Mouse (Mus musculus) MEL (cell line): ENCODE data around the gene Npcd. TPM values are rescaled to one million over a fixed set of nuclear protein-coding genes. Genes with fewer than 3 reads are reported as not detected.

Source experiments
- DNase-seq: peaks from one replicate; pipeline ENCODE4 v3.0.0; 2011; ENCODE audit warnings: low read depth, low spot score
- H3K27ac ChIP-seq: 2 replicates; pipeline ENCODE4 v1.5.1; 2012; ENCODE audit warnings: low read depth, mild to moderate bottlenecking, control low read depth, low read length, moderate library complexity; ENCODE audit not compliant: control insufficient read depth
- H3K27me3 ChIP-seq, 2 experiments: fragments of 150-350 bp in 1 of 2; sonication (generic) in 1 of 2; 2 replicates each; pipeline ENCODE4 v1.6.1; 2012; ENCODE audit warnings: low read length in 2 of 2, mild to moderate bottlenecking in 2 of 2, improper control_type of control experiment in 1 of 2, moderate library complexity in 1 of 2; ENCODE audit not compliant: insufficient read depth in 2 of 2, control insufficient read depth in 1 of 2
- H3K36me3 ChIP-seq, 2 experiments: 2 replicates each; pipeline ENCODE4 v1.6.1; 2012 to 2014; ENCODE audit warnings: low read length in 2 of 2, improper control_type of control experiment in 1 of 2, inconsistent platforms in 1 of 2, mild to moderate bottlenecking in 1 of 2; ENCODE audit not compliant: insufficient read depth in 2 of 2, control insufficient read depth in 1 of 2
- H3K4me1 ChIP-seq, 2 experiments: fragments of 150-350 bp in 1 of 2; sonication (generic) in 1 of 2; 2 replicates each; pipeline ENCODE4 v1.6.1; 2012; ENCODE audit warnings: low read length in 2 of 2, improper control_type of control experiment in 1 of 2, mild to moderate bottlenecking in 1 of 2; ENCODE audit not compliant: insufficient read depth in 2 of 2, control insufficient read depth in 1 of 2
- H3K4me3 ChIP-seq, 2 experiments: fragments of 150-350 bp in 1 of 2; sonication (generic) in 1 of 2; 2 replicates each; pipeline ENCODE4 v1.5.1; 2012; ENCODE audit warnings: low read depth in 2 of 2, low read length in 2 of 2, mild to moderate bottlenecking in 2 of 2, moderate library complexity in 2 of 2, control low read depth in 1 of 2, improper control_type of control experiment in 1 of 2; ENCODE audit not compliant: control insufficient read depth in 1 of 2, insufficient read depth in 1 of 2
- H3K79me2 ChIP-seq: 2 replicates; pipeline ENCODE4 v1.6.1; 2012; ENCODE audit warnings: mild to moderate bottlenecking, low read length, moderate library complexity; ENCODE audit not compliant: control insufficient read depth, poor library complexity, insufficient read depth
- H3K9ac ChIP-seq: 2 replicates; pipeline ENCODE4 v1.6.1; 2012; ENCODE audit warnings: low read depth, mild to moderate bottlenecking, control low read depth, low read length, moderate library complexity; ENCODE audit not compliant: control insufficient read depth, poor library complexity, severe bottlenecking
- H3K9me3 ChIP-seq: fragments of 150-350 bp; sonication (generic); replicated peaks from 2 replicates; pipeline ENCODE4 v1.6.1; 2012; ENCODE audit warnings: mild to moderate bottlenecking, low read length, improper control_type of control experiment, moderate library complexity; ENCODE audit not compliant: insufficient read depth
- CHD1 ChIP-seq: IDR thresholded peaks from 2 replicates; pipeline ENCODE4 v1.6.1; 2012; ENCODE audit warnings: low read depth, mild to moderate bottlenecking, inconsistent platforms, low read length, improper control_type of control experiment
- CHD2 ChIP-seq: IDR thresholded peaks from 2 replicates; pipeline ENCODE4 v1.6.1; 2011; ENCODE audit warnings: low read length, improper control_type of control experiment
- CTCF ChIP-seq, 3 experiments: IDR thresholded peaks in 2 of 3; conservative IDR thresholded peaks in 1 of 3; 2 replicates each; pipeline ENCODE4 v1.5.1; 2011 to 2012; ENCODE audit warnings: low read length in 3 of 3, low read depth in 2 of 3, mild to moderate bottlenecking in 2 of 3, improper control_type of control experiment in 1 of 3, inconsistent platforms in 1 of 3, mixed read lengths in 1 of 3, moderate library complexity in 1 of 3; ENCODE audit not compliant: control insufficient read depth in 1 of 3, insufficient read depth in 1 of 3, poor library complexity in 1 of 3, severe bottlenecking in 1 of 3
- ETS1 ChIP-seq: IDR thresholded peaks from 2 replicates; pipeline ENCODE4 v1.6.1; 2012; ENCODE audit warnings: low read depth, mild to moderate bottlenecking, inconsistent platforms, low read length, improper control_type of control experiment, moderate library complexity
- GABPA ChIP-seq: IDR thresholded peaks from 2 replicates; pipeline ENCODE4 v1.6.1; 2012; ENCODE audit warnings: low read depth, mild to moderate bottlenecking, inconsistent platforms, low read length, improper control_type of control experiment, moderate library complexity
- GATA1 ChIP-seq: IDR thresholded peaks from 2 replicates; pipeline ENCODE4 v1.6.1; 2011; ENCODE audit warnings: low read depth, low read length, improper control_type of control experiment
- HCFC1 ChIP-seq: IDR thresholded peaks from 2 replicates; pipeline ENCODE4 v1.6.1; 2012; ENCODE audit warnings: low read depth, mild to moderate bottlenecking, inconsistent platforms, low read length, improper control_type of control experiment, moderate library complexity
- JUND ChIP-seq: IDR thresholded peaks from 2 replicates; pipeline ENCODE4 v1.6.1; 2011; ENCODE audit warnings: low read depth, mild to moderate bottlenecking, improper control_type of control experiment, low read length
- KAT2A ChIP-seq: conservative IDR thresholded peaks from 2 replicates; pipeline ENCODE4 v1.6.1; 2012; ENCODE audit warnings: low read depth, low read length, improper control_type of control experiment, inconsistent platforms
- MYB ChIP-seq: IDR thresholded peaks from 2 replicates; pipeline ENCODE4 v1.6.1; 2011; ENCODE audit warnings: mild to moderate bottlenecking, low read depth, low read length, improper control_type of control experiment
- POLR2AphosphoS2 ChIP-seq: IDR thresholded peaks from 2 replicates; pipeline ENCODE4 v1.6.1; 2011; ENCODE audit warnings: low read length, improper control_type of control experiment
- POLR2AphosphoS5 ChIP-seq: IDR thresholded peaks from 2 replicates; pipeline ENCODE4 v1.6.1; 2012; ENCODE audit warnings: low read depth, borderline replicate concordance, mild to moderate bottlenecking, inconsistent platforms, low read length, moderate library complexity, mixed read lengths
- RCOR1 ChIP-seq: IDR thresholded peaks from 2 replicates; pipeline ENCODE4 v1.6.1; 2012; ENCODE audit warnings: low read depth, mild to moderate bottlenecking, inconsistent platforms, low read length, improper control_type of control experiment
- SMC3 ChIP-seq: IDR thresholded peaks from 2 replicates; pipeline ENCODE4 v1.6.1; 2011; ENCODE audit warnings: low read depth, low read length, improper control_type of control experiment
- TBP ChIP-seq: IDR thresholded peaks from 2 replicates; pipeline ENCODE4 v1.8.0; 2011; ENCODE audit warnings: low read depth, low read length, improper control_type of control experiment
- ZC3H11A ChIP-seq: IDR thresholded peaks from 2 replicates; pipeline ENCODE4 v1.6.1; 2012; ENCODE audit warnings: low read depth, mild to moderate bottlenecking, inconsistent platforms, low read length, improper control_type of control experiment
- polyA plus RNA-seq, 2 experiments: library from polyadenylated mRNA; stranded (reverse) in 1 of 2; unstranded in 1 of 2; fragments of >175 nt in 1 of 2; fragments of >200 nt in 1 of 2; gene quantifications; 2 replicates each; pipeline versions ENCODE4 v1.2.1 to v1.2.4; 2012; ENCODE audit warnings: low replicate concordance in 2 of 2, low read depth in 1 of 2; ENCODE audit not compliant: insufficient read length in 2 of 2, insufficient read depth in 1 of 2, missing spikeins in 1 of 2
- total RNA-seq: library from RNA; depleted of rRNA; stranded (reverse); fragments of 300-350 nt; gene quantifications from 2 replicates; pipeline ENCODE4 v1.2.3, GENCODE M21; 2012

Gene Npcd
- total and polyA plus RNA-seq, 3 experiments: not detected

DNA sequence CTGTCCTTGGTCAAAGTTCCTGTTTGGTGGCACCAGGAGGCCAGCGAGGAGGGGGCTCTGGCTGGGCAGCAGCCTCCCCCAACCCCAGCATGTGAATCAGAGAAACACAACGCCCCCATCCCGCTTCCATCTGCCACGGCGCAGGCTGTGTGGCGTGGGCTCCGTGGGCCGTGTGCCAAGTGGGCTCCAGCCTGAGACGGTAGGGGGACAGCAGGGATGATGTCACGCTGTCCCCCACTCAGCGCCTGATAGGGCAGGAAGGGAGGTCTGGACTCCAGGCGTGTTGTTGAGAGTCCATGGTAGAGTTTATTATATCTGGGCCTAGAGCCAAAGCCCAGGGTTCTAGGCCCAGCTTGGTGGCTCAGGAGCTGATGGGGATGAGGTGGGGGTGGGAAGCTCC, 37.8 kb downstream of the Npcd start:
- DNase-seq: no peak
- Histone ChIP-seq H3K9ac (no peak overlapping the region), H3K4me1 (no peaks in the 10 kb centered on the region), H3K36me3 (no peaks in the 10 kb centered on the region), H3K27me3 (0 out of 4 replicates have a peak, but pooled peaks cover 0 to 2% of the 10 kb centered on the region in 2 experiments), H3K27ac (no peak overlapping the region), H3K79me2 (no peaks in the 10 kb centered on the region), H3K4me3 (no peak overlapping the region), H3K9me3 (no peaks in the 10 kb centered on the region)
- TF ChIP-seq POLR2AphosphoS2 (no peak), ZC3H11A (no peak), ETS1 (no peak), RCOR1 (no peak), CHD2 (no peak), POLR2AphosphoS5 (no peak), SMC3 (no peak), KAT2A (no peak), GATA1 (no peak), CTCF (IDR thresholded peaks at IDR 0.05 in 2 of 3, conservative IDR thresholded peaks at IDR 0.05 in 1 of 3; ENCODE audit: control insufficient read depth in 1 of 3, insufficient read depth in 1 of 3, low read depth in 2 of 3, low read length in 3 of 3, poor library complexity in 1 of 3, severe bottlenecking in 1 of 3) (no peak), GABPA (no peak), MYB (no peak)

DNA sequence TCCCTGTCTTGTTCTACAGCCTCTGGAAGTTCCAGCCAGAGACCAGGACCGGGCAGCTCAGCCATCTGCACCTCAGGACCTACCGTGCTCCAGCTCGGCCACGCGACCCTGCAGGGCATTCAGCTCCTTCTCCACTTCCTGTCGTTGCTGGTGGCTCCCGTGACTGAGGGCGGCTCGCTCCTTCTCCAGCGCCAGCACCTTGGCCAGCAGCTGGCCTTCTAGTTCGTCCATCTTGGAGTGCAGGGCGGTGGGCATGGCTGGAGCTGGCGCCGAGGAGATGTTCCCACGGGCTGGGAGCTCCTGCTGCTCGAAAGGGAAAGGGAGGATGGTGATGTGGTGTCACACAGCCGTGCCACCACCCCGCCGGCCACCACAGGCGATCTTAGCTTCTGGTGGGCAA, 39.9 kb downstream of the Npcd start:
- no peak for TF ChIP-seq CHD1
- no peak for TF ChIP-seq JUND
- no peak for TF ChIP-seq MYB
- TF ChIP-seq GABPA: no peak
- no peak for TF ChIP-seq HCFC1
- Histone ChIP-seq H3K79me2 (no peaks in the 10 kb centered on the region), H3K9ac (no peak overlapping the region), H3K27ac (no peak overlapping the region), H3K36me3 (no peaks in the 10 kb centered on the region), H3K4me1 (no peaks in the 10 kb centered on the region), H3K4me3 (no peak overlapping the region), H3K27me3 (peaks cover 2 to 3% of the 10 kb centered on the region in 2 experiments; a peak in 1 of 4 replicates), H3K9me3 (no peaks in the 10 kb centered on the region)
- no peak for DNase-seq

- no peak for TF ChIP-seq TBP
- Histone ChIP-seq H3K27ac (no peak overlapping the region), H3K36me3 (no peaks in the 10 kb centered on the region), H3K9ac (no peak overlapping the region), H3K27me3 (peaks cover 0 to 3% of the 10 kb centered on the region in 2 experiments; a peak in 1 of 4 replicates), H3K4me3 (no peak overlapping the region), H3K4me1 (no peaks in the 10 kb centered on the region), H3K79me2 (no peaks in the 10 kb centered on the region), H3K9me3 (no peaks in the 10 kb centered on the region)
- DNase-seq: no peak
Measured at GRCm38 (mm10) chr15:79793076-79793475, 41.0 kb downstream of the Npcd start.
